Mouse (Mus musculus) right cerebral cortex, postnatal 36 days (tissue): Measurements from ENCODE around the gene Gp1ba.

Source experiments
- DNase-seq, 2 experiments: peaks; one replicate each; pipeline ENCODE4 v3.0.0; 2022; ENCODE audit warnings: low spot score in 2 of 2, mixed read lengths in 1 of 2

The Gp1ba gene

DNA sequence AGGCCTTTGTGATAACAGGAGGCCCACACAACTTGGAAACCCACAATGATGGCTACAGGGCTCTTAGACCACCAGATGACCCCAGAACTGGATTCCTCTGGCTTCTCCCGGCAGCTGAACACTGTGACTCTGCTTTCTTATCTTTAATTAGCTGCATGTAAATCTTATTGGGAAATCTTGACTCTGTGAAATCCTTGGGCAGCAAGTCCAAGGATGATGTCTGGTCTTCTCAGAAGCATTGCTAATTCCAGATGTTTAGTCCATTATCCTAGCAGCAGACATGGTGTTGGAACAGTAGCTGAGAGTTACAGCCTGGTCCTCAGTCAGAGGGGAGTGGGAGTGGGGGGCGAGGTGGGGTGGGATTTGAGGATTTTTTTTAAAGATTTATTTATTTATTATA, 10.5 kb upstream of the Gp1ba start:
- DNase-seq = no peak

DNA sequence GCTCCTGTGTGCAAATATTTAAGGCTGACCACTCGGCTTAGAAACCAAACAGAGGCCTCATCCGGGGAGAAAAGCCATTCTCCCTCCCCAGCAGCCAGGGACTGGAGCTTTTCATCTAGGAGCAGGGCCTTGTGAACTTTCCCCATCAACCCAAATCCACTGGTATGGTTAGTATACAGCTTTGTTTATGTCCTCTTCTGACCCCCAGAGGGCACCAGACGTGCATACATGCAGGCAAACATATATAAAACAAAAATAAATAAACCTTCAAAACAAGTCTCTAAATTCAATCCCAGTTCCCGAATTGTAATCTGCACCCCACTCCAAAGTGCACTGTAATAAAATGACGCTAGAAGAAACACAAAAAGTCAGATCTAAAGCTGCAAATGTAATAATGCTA, 9.4 kb upstream of the Gp1ba start:
- no peak for DNase-seq

DNA sequence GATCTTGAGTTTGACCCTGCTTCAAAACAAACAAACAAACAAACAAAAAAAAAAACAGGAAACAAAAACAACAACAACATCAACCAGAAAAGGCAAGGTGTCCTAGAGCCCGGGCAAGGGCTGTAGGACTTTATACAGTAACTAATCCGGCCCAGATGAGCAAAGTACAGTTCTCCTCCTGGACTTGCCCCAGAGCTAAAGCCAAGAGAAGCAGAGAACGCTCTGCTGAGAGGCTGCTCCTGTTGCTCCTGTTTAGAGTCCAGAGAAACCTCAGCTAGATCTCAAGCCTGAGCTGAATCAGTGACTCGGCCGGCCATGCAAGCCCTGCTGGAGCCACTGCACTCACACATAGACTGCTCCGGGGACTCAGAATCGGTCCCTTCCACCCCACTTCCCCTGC, 8.8 kb upstream of the Gp1ba start:
- DNase-seq = no peak

DNA sequence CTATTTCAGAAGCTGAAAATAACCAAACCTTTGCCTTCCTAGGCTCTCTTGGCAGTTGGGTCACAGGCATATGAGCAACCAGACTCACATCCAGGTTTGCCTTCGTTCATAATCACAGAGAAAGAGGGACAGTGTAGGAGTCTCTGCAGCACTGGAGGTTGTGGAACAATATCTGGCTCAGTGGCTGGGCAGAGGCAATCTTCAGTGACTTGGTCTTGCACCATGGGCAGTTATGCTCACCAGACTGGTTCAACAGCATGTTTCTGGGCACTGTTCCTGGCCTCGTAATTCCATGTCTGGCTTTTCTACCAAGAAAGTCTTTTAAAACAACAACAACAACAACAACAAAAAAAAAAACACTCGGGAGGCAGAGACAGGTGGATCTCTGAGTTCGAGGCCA, 3.3 kb upstream of the Gp1ba start:
- no peak for DNase-seq

DNA sequence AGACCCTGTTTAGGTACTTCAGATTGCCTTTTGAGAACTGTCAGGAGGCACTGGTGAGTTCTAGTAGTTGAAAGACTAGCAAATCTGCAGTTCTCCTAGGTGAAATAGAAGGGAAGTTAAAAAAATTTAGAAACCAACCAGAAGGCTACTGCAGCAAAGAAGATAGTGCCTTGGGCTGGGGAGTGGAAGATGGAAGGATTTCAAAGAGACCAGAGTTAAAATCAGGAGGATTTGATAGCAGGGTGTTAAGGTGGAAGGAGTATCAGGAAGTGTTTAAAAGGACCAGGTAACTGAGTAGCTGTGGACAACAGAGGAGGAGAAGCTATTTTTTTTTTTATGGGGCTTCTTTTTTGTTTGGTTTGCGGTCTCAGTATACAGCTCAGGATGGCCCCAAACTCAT, 1.2 kb upstream of the Gp1ba start:
- no peak for DNase-seq

DNA sequence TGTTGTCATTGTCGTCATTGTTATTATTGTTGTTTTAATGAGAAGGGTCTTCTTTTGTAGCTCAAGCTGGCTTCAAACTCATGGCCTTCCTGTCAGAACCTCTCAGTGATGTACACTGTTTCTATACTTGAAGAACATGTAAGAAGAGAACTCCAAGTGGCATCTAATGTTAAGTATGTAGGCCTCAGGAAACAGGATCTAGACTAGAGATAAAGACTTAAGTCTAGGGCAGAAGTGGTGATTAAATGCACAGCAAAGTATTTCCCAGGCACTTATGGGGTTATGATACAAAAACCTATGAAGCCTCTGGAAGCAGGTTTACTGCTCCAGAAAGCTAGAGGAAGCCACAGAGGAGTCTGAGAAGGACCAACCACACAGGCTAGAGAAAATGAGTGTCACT, 629 bp upstream of the Gp1ba start:
- no peak for DNase-seq

DNA sequence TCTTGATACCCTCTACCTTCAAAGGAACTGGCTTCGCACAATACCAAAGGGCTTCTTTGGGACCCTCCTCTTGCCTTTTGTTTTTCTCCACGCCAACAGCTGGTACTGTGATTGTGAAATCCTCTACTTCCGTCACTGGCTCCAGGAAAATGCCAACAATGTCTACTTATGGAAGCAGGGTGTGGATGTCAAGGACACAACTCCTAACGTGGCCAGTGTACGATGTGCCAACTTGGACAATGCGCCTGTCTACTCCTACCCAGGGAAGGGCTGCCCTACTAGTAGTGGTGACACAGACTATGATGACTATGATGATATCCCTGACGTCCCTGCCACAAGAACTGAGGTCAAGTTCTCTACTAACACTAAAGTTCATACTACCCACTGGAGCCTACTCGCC, 1.1 kb downstream of the Gp1ba start:
- no peak for DNase-seq

DNA sequence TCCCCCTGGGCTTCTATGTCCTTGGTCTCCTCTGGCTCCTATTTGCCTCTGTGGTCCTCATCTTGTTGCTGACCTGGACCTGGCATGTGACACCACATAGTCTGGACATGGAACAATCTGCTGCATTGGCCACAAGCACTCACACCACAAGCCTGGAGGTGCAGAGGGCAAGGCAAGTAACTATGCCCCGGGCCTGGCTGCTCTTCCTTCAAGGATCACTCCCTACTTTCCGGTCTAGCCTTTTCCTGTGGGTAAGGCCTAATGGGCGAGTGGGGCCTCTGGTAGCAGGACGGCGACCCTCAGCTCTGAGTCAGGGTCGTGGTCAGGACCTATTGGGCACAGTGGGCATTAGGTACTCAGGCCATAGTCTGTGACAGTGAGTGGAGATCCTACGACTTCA, 2.3 kb downstream of the Gp1ba start:
- no peak for DNase-seq

DNA sequence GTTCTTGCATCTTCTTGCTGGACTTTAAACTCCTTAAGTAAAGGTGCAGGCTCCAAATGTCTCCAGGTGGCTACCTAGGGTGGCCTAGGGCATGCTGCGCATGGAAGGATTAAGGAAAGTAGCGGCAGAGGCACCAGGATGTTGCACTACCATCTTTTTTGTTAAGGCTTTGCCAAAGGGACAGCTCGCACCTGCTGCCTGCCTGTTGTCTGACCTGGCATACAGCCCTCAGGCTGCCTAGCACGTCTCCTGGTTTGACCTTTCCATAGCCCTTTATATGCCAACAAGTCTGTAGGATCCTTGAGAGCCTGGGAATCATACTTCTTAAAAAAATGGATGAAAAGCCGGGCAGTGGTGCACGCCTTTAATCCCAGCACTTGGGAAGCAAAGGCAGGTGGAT, 4.1 kb downstream of the Gp1ba start:
- DNase-seq = no peak

DNA sequence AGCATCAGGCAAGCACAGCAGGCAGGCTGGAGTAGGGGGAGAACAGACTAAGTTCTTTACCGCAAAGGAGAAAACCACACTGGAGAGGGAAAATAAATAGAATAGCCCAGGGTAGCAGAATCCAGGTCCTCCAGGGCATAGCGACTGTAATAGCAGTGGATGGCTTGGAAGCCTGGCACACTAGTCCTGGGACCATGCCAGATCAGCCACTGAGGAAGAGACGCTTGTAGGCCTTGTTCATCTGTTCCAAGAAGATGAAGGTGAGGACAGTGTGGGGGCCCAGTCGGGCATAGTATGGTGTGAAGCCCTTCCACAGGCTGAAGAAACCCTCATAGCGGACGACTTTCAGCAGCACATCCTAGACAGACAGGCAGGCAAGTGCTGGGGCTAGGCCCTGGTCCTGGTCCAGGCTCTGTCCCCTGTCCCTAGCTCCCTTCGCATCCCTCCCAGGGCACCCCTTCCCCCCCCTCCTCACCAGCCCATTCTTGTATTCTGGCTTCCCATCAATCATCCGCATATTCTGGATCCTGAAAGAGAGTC, 5.7 kb downstream of the Gp1ba start:
- DNase-seq = no peak

DNA sequence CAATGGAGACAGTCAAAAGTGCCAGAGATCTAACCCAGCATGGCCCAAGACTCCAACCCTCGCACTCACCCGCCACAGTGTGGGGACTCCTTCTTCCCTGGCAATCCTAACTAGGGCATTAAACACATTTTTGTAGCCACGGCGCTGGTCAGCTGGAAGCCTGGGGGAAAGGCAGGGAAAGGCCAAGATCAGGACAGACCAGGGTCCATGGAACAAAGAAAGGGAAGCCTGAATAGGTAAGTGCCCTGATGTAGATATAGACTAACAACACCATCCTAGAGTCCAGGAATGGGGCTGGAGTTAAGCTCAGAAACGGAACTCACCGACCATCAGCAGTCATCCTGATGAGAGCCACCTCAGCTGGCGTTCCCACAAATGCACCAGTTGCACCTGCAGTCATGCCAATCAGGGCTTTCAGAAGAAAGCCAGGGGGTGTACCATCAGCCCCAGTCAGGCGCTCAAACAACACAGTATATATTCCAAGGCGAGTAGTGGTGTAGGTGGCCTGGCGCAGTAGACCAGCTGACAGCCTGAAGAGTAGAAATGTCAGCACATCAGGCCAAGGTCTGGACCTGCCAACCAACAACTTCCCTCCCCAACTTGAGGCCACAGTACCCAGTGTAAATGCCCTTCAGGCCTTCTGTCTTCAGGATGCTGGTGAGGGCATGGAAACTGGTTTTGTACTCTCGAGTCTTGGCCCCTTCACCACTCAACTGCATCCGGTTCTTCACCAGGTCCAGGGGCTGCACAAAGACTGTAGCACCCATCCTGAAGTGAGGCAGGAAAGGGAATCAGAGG, 6.7 kb downstream of the Gp1ba start:
- DNase-seq = no peak

DNA sequence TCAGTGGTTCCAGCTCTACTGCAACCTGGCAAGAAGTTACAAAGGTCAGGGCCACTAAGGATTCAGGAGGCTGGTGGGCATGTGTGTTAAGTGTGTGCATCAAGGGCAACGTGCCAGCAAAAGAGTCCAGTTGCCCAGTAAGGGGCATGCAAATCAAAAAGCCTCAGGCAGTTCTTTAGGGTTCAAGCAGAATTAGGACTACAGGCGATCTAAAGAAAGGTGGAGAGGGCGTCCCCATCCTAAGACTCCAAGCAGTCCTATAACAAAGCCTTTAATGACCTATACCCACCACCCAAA, 7.3 kb downstream of the Gp1ba start:
- no peak for DNase-seq

DNA sequence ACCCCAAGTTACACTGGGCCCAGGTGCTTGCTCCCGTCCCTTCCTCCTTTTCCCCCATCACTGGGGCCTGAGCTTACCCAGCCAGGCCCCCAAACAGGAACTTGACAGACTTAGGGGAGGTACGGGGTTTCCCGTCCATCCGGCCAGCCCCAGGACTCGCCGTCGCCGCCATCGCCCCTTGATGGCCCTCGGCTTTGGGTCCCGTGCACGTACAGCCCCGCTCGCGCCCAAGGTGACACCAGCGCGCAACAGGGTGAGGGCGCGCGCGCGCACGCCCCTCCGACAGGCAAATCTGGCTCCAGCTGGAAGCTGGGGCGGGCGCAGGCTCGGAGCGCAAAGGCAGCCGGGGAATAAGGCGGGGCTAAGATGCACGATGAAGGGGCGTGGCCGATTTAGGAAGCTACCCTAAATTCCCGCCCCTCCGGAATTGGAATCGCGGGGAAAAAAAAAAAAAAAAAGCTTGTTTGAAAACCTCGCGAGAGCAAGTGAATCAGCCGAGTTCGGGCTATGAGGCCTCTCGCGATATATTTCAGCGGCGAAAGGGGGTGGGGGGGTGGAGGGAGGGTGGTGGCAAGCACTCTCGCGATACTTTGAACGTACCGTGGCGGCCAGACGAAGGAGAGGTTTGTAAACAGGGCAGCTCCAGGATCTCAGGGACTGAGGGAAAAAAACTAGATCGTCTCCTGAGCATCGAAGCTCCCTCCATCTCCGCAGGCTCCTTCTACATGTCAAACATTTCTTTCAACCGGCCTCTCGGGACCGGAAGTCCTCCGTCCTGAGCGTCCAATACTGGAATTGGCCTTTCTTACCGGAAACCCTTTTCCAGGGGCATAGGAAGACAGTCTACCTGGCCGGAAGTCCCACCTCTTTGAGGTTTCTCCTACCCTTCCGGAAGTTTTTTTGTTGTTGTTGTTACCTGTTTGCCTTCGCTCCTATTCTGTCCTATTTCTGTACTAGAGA, 8.0 kb downstream of the Gp1ba start, which contains the start of the genes Rnf167 and Slc25a11:
TSS of gene Rnf167 (plus strand) at position 545 of the 960 bp plus-strand sequence.
TSS of gene Slc25a11 (minus strand) at position 789 of the 960 bp plus-strand sequence.
- DNase-seq = peak; percentile 96

DNA sequence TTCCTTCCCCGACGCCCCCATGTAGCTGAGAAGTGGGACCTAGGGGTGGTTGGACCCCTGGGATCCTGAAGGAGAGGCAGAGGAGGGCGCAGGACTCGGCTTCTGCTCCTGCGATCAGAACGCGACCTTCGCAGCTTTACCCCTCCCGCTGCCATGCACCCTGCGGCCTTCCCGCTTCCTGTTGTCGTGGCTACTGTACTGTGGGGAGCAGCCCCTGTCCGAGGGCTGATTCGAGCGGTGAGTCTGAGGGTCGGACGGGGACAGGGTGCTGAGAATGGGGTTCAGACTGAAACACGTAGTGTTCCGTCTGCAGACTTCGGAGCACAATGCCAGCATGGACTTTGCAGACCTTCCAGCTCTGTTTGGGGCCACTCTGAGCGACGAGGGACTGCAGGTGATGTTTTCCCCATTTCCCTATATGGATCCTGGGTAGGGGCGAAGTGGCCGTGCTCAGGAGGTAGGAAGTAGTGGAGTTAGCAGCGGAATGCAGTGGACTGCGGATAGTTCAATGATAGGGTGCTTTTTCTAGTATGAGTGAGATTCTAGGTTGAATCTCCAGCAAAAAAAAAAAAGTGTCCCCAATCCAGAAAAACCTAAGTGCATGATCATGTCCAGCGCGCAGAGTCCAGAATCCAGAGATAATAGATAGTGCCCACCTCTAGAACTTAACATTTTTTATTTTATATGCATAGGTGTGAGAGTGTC, 8.9 kb downstream of the Gp1ba start:
- DNase-seq = no peak

DNA sequence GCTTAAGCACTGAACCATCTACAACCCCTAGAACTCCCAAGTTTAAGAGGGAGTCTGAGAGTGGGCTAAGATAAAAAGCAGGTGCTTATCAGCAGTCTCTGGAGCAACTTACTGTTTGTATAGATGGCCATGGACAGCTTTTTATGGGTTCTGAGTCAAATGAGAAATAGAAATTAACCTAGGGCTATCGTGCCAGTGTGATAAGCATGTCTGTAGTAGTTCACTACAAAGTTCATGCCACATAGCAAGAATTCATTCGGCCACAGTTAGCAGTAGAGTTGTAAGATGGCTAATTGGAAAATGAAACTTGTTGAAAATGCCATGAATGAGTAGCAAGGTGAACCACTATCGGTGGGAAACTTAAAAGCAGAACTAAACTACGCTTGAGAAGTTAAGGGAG, 9.6 kb downstream of the Gp1ba start:
- DNase-seq = no peak

DNA sequence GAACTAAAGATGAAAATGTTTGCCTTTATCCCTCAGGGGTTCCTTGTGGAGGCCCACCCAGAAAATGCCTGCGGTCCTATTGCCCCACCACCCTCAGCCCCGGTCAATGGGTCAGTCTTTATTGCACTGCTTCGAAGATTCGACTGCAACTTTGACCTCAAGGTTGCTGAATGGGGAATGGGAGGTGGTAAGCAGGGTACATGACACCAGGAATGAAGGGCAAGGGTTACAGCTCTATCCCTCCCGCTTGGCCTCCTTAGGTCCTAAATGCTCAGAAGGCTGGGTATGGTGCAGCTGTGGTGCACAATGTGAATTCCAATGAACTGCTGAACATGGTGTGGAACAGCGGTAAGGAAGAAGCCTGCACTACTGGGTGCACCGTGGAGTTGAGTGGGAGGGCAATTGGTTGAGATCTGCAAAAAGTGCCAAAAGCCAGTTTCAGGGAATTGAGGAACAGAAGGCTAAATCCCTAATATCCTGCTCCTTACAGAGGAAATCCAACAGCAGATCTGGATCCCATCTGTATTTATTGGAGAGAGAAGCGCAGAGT, 10.3 kb downstream of the Gp1ba start:
- DNase-seq = no peak

DNA sequence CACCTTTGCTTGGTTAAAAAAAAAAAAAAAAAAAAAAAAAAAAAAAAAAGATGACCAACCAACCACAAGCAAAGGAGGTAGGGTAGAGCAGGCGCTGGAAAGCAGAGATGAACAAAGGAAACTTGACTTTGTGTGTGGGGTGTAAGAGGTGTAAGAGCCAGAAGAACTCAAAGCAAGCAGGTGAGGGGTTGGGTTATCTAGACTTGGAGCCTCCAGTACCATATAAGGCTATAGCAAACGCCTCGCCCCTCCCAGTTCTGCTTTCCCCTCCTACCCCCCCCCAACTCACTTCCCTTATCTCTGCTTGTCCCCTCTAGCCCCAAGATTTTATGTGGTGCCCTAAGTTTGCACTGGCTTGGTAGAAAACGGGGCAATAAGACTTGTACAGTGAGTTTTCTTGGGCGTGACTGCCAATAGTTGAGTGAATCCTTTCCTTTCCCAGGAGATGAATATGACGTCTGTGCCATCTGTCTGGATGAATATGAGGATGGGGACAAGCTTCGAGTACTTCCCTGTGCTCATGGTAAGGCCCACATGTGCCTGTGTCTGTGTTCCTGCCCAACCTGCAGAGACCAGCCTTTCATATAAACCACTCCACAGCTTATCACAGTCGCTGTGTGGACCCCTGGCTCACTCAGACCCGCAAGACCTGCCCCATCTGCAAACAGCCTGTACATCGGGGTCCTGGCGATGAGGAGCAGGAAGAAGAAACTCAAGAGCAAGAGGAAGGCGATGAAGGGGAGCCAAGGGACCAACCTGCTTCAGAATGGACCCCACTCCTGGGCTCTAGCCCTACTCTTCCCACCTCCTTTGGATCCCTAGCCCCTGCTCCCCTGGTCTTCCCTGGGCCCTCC, 11.6 kb downstream of the Gp1ba start:
- DNase-seq = no peak

DNA sequence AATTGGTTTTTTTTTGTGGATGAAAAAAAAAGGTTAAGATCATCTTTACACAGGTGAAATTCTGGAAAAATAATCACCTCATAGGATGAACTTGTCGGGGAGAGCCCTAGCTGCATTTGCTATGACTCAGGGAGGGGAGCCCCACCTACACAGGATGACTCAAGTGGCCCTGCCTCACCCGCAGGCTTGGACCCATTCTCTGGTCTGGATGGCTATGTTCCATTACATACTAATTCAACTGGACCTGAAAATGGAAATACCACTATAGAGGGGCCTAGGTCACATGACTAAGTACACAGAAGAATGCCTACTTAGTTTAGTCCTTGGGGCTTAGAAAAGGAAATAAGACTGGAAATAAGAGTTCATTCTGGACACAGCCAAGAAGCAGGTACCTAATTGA, 12.5 kb downstream of the Gp1ba start:
- DNase-seq = no peak

DNA sequence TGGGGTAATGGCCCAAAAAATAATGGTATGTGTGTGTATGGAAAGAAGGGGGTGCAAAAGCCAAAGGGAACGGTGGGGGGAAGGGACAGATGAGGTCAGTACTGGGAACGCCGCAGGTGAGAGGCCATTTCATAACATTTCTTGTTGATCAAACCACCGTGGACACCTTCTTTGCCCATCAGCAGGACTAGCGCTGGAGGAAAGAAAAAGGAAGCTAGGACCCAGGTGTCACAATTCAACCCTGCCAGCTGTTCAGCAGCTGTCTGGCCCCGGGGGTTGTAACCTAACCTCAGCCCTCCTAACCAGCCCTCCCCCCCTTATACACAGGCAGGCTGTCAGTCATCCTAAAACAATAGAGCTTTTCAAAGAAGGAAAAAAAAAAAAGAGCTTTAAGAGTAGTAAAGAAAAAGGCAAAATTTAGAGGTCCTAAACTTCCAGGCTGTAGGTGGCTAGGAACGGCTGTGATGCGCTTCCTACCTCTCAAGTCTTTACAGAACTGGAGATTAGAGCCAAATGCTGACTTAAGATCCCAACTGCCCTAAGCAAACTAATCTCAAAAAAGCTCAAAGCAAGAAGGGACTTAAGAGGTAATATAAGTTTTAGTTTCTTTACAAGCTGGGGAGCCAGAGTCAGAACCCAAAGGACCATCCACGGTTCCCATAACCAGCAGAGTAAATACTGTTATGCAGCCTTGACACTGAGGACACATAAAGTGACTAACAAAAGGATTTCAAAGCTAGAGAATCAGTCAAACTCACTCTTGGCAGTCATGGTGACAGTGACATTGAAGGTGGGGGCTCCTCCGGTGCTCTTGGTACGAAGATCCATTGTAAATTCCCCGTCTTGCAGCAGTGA, 13.3 kb downstream of the Gp1ba start:
- DNase-seq = no peak

DNA sequence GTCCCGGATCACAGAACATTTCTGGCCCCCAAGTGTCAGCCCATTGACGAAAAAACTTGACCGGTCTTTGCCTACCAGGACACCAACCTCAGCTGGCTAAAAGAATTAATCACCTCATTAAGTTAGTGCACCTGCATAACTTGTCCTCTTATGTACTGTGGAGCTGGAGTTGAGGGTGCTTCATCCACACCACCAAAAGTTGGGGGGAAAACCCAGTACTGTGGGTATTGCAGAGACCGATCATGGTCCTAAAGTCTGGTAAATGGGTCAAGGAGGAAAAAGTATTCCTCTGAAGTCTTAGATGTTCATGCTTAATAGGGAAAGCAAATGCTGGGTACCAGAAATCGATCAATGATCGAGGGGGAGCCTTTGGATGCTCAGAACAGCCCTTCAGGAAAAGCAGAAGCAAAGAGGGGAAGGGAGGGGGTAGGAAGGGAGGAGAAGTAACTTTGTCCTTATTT, 14.0 kb downstream of the Gp1ba start:
- DNase-seq = no peak
